Mouse (Mus musculus) limb, embryonic 11.5 days (tissue): ENCODE measurements around the gene Kmt2e. TPM values are rescaled to one million over a fixed set of nuclear protein-coding genes. Genes with fewer than 3 reads are reported as not detected.

Experiments used
- ATAC-seq: fragments of 200-750 bp; cut with Nextera tagmentation; 2 replicates; pipeline ENCODE4 v1.8.0; 2017; ENCODE audit warnings: low read depth; ENCODE audit not compliant: insufficient number of reproducible peaks, low FRiP score, low TSS enrichment
- DNase-seq: peaks from one replicate; pipeline ENCODE4 v3.0.0-alpha.2; 2015; ENCODE audit warnings: low spot score
- H3K27ac ChIP-seq: fragments of 300-500 bp; sonication (generic); replicated peaks from 2 replicates; pipeline ENCODE4 v1.5.1; 2014; ENCODE audit warnings: low read depth, mild to moderate bottlenecking, low read length
- H3K27me3 ChIP-seq: fragments of 300-500 bp; sonication (generic); 2 replicates; pipeline ENCODE4 v1.6.1; 2014; ENCODE audit warnings: mild to moderate bottlenecking, low read length, mixed read lengths; ENCODE audit not compliant: control insufficient read depth, insufficient read depth
- H3K36me3 ChIP-seq: fragments of 300-500 bp; sonication (generic); 2 replicates; pipeline ENCODE4 v1.6.1; 2014; ENCODE audit warnings: mild to moderate bottlenecking, low read length, moderate library complexity, mixed read lengths; ENCODE audit not compliant: control insufficient read depth, insufficient read depth
- H3K4me1 ChIP-seq: fragments of 300-500 bp; sonication (generic); 2 replicates; pipeline ENCODE4 v1.6.1; 2014; ENCODE audit warnings: low read length, mixed read lengths; ENCODE audit not compliant: control insufficient read depth, insufficient read depth
- H3K4me2 ChIP-seq: fragments of 300-500 bp; sonication (generic); 2 replicates; pipeline ENCODE4 v1.6.1; 2014; ENCODE audit warnings: low read depth, mild to moderate bottlenecking, moderate library complexity; ENCODE audit not compliant: severe bottlenecking
- H3K4me3 ChIP-seq: fragments of 300-500 bp; sonication (generic); 2 replicates; pipeline ENCODE4 v1.5.1; 2014; ENCODE audit warnings: low read depth, low read length
- H3K9ac ChIP-seq: fragments of 300-500 bp; sonication (generic); 2 replicates; pipeline ENCODE4 v1.6.1; 2014; ENCODE audit warnings: mild to moderate bottlenecking, low read length
- H3K9me3 ChIP-seq: fragments of 300-500 bp; sonication (generic); 2 replicates; pipeline ENCODE4 v1.6.1; 2016; ENCODE audit warnings: low read length; ENCODE audit not compliant: control insufficient read depth
- WGBS: fragments of 180-500 bp; shearing (Covaris S2); extraction: QIAGEN DNeasy Blood & Tissue Kit; methylation state at CpG from one replicate; pipeline ENCODE4 v1.1.7; 2014; 5-methylcytosine and 5-hydroxymethylcytosine counted together
- polyA plus RNA-seq: library from polyadenylated mRNA; unstranded; fragments of >200 nt; fragmentation: Nextera tagmentation; extraction: Ambion mirVana; gene quantifications from 2 replicates; pipeline ENCODE4 v1.2.1, GENCODE M21; 2014

Kmt2e gene
- polyA plus RNA-seq, 1 experiment from 2014 or later: 90.6 TPM

DNA sequence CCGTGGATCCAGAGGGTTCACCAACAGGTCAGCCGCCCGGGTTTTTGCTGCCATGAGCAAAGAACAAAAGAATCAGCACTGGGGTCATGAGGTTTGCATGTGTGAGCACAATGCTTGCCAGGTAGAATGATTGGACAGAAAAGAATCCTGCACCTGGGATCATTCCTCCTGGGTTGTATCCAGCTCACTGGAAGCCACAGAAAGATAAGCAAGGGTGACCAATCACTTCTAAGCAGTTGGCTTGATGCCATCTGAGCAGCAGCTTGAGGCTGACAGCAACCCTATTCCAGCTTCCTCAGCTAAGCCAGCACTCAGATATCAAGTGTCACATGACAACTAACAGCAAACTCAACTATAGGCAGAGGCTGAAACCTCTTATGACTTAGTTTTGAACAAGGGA, 84.4 kb downstream of the Kmt2e start:
- ATAC-seq (no peak), DNase-seq (no peak)
- WGBS: 80% methylated on average over 3 of the region's 3 CpGs
- Histone ChIP-seq H3K36me3 (no peaks in the 10 kb centered on the region; the same call in 1 of the 2 replicates), H3K4me2 (no peak overlapping the region), H3K4me1 (no peaks in the 10 kb centered on the region), H3K27ac (no peak overlapping the region), H3K4me3 (no peak overlapping the region), H3K9me3 (no peaks in the 10 kb centered on the region), H3K27me3 (no peaks in the 10 kb centered on the region), H3K9ac (no peak overlapping the region)

DNA sequence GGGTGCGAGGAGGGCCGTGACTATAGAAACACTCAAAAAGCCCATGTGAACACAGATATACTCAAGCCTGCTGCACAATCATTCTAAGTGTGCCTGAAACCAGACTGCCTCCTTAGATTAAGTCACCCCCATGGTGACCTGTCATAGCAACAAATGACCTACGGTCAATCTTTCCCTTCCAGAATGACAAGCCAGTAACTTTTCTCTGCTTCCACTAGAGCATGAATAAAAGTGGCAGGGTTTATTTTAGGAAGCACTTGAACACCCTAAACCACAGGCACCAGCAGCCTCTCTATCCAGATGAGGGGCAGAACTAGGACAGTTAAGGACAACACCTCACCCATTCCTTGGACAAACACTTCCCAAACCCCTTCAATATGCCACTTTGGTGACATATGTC, 85.4 kb downstream of the Kmt2e start:
- no peak overlapping the region for H3K27ac ChIP-seq
- no peaks in the 10 kb centered on the region for H3K27me3 ChIP-seq
- H3K36me3 ChIP-seq: no peaks in the 10 kb centered on the region; the same call in 1 of the 2 replicates
- H3K9me3 ChIP-seq: no peaks in the 10 kb centered on the region
- ATAC-seq (no peak), DNase-seq (no peak)
- no peak overlapping the region for H3K9ac ChIP-seq
- 95% methylated on average over 3 of the region's 3 CpGs for WGBS
- no peak overlapping the region for H3K4me2 ChIP-seq
- no peak overlapping the region for H3K4me3 ChIP-seq
- H3K4me1 ChIP-seq: no peaks in the 10 kb centered on the region

DNA sequence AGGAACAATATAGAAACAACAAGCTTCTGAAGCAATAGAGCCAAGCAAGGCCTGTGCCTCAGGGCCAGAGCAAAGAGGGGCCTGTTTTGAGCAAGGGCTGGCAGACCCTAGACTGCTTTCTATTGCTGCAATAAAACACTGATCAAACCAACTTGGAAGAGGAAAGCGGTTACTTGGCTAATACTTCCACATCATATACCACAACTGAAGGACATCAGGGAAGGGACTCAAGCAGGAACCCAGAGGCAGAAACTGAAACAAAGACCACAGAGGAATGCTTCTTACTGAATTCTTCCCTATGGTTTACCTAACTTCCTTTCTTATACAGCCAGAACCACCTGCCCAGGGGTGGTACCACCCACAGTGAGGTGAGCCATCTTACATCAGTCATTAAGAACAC, 87.4 kb downstream of the Kmt2e start:
- Histone ChIP-seq H3K36me3 (no peaks in the 10 kb centered on the region; the same call in 1 of the 2 replicates), H3K4me3 (no peak overlapping the region), H3K9me3 (no peaks in the 10 kb centered on the region), H3K9ac (no peak overlapping the region), H3K4me1 (no peaks in the 10 kb centered on the region), H3K27me3 (no peaks in the 10 kb centered on the region), H3K27ac (no peak overlapping the region), H3K4me2 (no peak overlapping the region)
- DNase-seq: no peak
- ATAC-seq: no peak
- WGBS: 46% methylated on average over 1 of the region's 1 CpGs

DNA sequence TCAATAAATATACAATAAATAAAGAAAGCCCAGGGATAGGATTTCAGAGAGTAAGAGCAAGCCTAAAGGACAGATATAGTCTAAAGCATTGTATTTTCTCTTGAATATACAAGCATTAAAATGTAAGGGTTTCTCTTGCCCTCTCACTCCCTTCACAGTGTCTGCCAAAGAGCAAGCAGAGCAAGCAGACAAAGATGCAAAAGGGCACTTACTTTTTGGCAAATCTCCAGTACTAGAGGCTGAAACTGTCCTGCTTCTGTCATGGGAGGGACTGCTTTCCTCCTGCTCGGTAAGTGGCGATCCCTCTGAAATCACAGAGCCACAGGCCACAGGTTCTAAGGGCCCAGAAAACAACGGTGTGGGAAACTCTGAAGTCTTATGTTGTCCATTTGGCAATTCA, 89.7 kb downstream of the Kmt2e start:
- Histone ChIP-seq H3K4me3 (no peak overlapping the region), H3K9ac (no peak overlapping the region), H3K27ac (no peak overlapping the region), H3K36me3 (no peaks in the 10 kb centered on the region; the same call in 1 of the 2 replicates), H3K27me3 (no peaks in the 10 kb centered on the region), H3K4me2 (no peak overlapping the region), H3K4me1 (no peaks in the 10 kb centered on the region), H3K9me3 (no peaks in the 10 kb centered on the region)
- DNase-seq (no peak), ATAC-seq (no peak)
- 94% methylated on average over 3 of the region's 3 CpGs for WGBS

DNA sequence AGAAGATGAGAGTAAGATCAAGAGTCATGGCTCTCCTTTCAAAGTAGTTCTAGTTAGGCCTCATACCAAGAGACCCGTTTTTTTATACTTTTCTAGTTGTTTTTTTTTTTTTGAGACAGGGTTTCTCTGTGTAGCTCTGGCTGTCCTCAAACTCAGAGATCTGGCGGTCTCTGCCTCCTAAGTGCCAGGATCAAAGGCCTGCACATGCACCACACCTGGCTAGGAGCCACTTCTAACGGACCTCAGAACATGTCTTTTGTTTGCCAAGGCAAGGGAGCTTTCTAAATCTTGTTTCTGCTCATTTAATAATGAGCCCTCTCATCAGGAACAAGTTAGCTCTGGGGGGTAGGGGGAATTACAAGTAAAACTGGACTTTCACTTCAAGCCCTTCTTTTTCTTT, 90.4 kb downstream of the Kmt2e start:
- no peaks in the 10 kb centered on the region for H3K4me1 ChIP-seq
- H3K27ac ChIP-seq: no peak overlapping the region
- no peak overlapping the region for H3K4me3 ChIP-seq
- no peak overlapping the region for H3K4me2 ChIP-seq
- DNase-seq (no peak), ATAC-seq (no peak)
- no peaks in the 10 kb centered on the region for H3K27me3 ChIP-seq
- H3K9me3 ChIP-seq: no peaks in the 10 kb centered on the region
- H3K36me3 ChIP-seq: no peaks in the 10 kb centered on the region; the same call in 1 of the 2 replicates
- 79% methylated on average over 3 of the region's 3 CpGs for WGBS
- H3K9ac ChIP-seq: no peak overlapping the region

DNA sequence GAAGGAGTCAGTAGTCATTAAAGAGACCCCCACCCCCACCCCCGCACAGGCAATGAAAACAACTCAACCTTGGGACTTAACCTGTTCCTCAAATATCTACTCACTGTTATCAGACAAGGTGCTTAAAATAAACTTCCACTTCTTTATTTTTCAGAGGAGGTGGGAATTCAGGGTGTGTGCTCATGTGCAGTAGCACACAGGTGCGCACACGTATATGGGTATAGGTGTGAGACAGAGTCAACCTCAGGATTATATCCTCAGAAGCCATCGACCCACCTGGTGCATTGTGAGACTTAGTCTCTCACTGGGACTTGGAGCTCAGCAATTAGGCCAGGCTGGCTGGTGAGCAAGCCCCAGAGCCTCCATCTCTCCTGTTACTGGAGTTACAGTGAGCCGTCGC, 96.9 kb downstream of the Kmt2e start:
- Histone ChIP-seq H3K27me3 (no peaks in the 10 kb centered on the region), H3K27ac (no peak overlapping the region), H3K4me2 (no peak overlapping the region), H3K4me1 (no peaks in the 10 kb centered on the region), H3K9me3 (no peaks in the 10 kb centered on the region), H3K4me3 (no peak overlapping the region), H3K9ac (no peak overlapping the region), H3K36me3 (0 out of 2 replicates have a peak, but pooled peaks cover 2% of the 10 kb centered on the region)
- WGBS: 93% methylated on average over 6 of the region's 6 CpGs
- DNase-seq: no peak
- ATAC-seq: no peak

DNA sequence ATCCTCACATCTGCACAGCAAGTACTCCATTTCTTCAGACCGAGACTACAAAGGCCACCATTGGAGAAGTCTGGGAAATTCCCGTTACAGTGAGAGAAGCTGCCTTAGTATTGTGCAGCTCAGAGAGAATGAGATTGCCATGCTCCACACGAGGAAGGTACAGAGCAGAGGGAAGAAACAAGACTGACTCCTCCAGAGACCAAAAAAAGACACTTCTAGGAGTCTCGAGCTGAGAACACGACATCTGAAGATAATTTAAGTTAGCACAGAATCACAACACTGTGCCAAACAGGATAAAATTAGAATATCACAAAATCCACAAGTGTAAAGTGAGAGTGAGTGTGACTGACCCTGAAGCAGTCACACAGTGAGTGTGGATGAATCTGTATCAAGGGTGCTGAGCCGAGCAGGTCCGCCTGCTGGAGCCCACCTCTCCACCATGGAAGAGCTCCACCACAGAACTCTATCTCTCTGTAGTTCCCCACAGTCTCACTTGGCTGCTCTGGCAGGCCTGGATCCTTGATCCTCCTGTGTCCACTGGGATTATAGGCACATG, 97.4 kb downstream of the Kmt2e start:
- H3K4me1 ChIP-seq: no peaks in the 10 kb centered on the region
- H3K4me3 ChIP-seq: no peak overlapping the region
- DNase-seq (no peak), ATAC-seq (no peak)
- H3K36me3 ChIP-seq: 0 out of 2 replicates have a peak, but pooled peaks cover 2% of the 10 kb centered on the region
- no peak overlapping the region for H3K27ac ChIP-seq
- WGBS: 89% methylated on average over 7 of the region's 7 CpGs
- H3K4me2 ChIP-seq: no peak overlapping the region
- H3K9ac ChIP-seq: no peak overlapping the region
- no peaks in the 10 kb centered on the region for H3K27me3 ChIP-seq
- H3K9me3 ChIP-seq: no peaks in the 10 kb centered on the region

DNA sequence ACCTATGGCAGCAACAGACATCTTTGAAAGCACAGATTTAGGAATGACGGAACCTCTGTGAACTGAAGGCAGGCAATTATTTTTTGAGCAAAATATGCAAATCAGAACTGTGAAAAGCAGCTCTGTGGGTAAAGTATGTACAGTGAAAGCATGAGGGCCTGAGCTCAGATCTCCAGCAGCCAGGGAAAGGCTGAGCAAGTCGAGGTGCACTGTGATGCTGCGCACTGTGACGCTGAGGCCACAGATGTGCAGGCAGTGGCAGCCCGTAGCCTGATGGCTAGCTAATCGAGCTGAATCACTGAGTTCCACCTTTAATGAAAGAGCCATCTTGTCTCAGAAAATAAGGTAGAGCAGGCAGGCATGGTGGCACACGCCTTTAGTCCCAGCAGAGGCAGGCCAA, 101.5 kb downstream of the Kmt2e start:
- no peak overlapping the region for H3K27ac ChIP-seq
- no peak overlapping the region for H3K4me3 ChIP-seq
- WGBS: 90% methylated on average over 7 of the region's 7 CpGs
- H3K4me2 ChIP-seq: no peak overlapping the region
- H3K27me3 ChIP-seq: no peaks in the 10 kb centered on the region
- DNase-seq (no peak), ATAC-seq (no peak)
- H3K36me3 ChIP-seq: 0 out of 2 replicates have a peak, but pooled peaks cover 2% of the 10 kb centered on the region
- no peak overlapping the region for H3K9ac ChIP-seq
- H3K4me1 ChIP-seq: no peaks in the 10 kb centered on the region
- no peaks in the 10 kb centered on the region for H3K9me3 ChIP-seq

DNA sequence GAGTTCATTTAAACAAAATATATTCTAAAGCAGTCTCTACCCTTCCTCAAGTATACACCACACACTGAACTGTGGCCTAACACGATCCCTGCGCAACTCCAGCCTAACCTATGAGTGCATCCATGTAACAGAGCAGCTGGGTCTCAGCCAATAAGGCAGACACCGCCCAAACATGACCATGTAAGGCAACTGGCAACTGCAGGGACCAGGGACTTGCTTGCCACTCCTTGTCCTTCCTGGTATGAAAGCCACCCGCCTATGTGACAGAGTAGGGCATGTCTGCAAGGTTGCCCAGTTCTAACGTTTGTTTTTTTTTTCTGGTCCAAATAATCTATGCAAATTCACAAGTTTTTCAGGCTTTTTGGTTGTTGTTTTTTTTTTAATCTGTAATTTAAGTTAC, 117.4 kb downstream of the Kmt2e start:
- no peak overlapping the region for H3K4me3 ChIP-seq
- no peak overlapping the region for H3K27ac ChIP-seq
- no peak overlapping the region for H3K9ac ChIP-seq
- no peak for DNase-seq
- WGBS: 79% methylated on average over 5 of the region's 5 CpGs
- H3K9me3 ChIP-seq: no peaks in the 10 kb centered on the region
- H3K4me2 ChIP-seq: no peak overlapping the region
- no peaks in the 10 kb centered on the region for H3K4me1 ChIP-seq
- H3K36me3 ChIP-seq: no peaks in the 10 kb centered on the region
- H3K27me3 ChIP-seq: no peaks in the 10 kb centered on the region
- no peak for ATAC-seq
